Mouse (Mus musculus): ENCODE measurements at regions not wholly inside any gene's neighbourhood (a gene's known extent, or its start where the extent isn't known, plus 50 kb on each side); places are given as distances from the start of the nearest gene placed in this dataset.

- TF ChIP-seq CTCF (IDR thresholded peaks at IDR 0.05; ENCODE audit: low read depth, low read length) = no peak
- TF ChIP-seq POLR2A (IDR thresholded peaks at IDR 0.05; ENCODE audit: borderline replicate concordance, low read depth, low read length) = no peak
Measured at GRCm38 (mm10) chr9:41277726-41278125, 116.2 kb upstream of the Ubash3b start.
